Mouse (Mus musculus) thymus, postnatal 25 days (tissue): ENCODE results near the gene Ilf3.

ENCODE experiments used
- DNase-seq: peaks from one replicate; pipeline ENCODE4 v3.0.0; 2022

The Ilf3 gene

GRCm38 (mm10) chr9:21346627-21347365 lies 20.9 kb upstream of the Ilf3 start:
- DNase-seq = no peak

GRCm38 (mm10) chr9:21348152-21348551 lies 19.5 kb upstream of the Ilf3 start:
- DNase-seq = no peak

- DNase-seq = no peak
Measured at GRCm38 (mm10) chr9:21351178-21351577, 16.5 kb upstream of the Ilf3 start.

GRCm38 (mm10) chr9:21351702-21352377 lies 15.8 kb upstream of the Ilf3 start:
- no peak for DNase-seq

- DNase-seq = peak; percentile 34
Measured at GRCm38 (mm10) chr9:21352463-21353372, 15.0 kb upstream of the Ilf3 start.

GRCm38 (mm10) chr9:21353373-21353686 lies 14.3 kb upstream of the Ilf3 start:
- DNase-seq = no peak

GRCm38 (mm10) chr9:21354796-21355195 lies 12.9 kb upstream of the Ilf3 start:
- DNase-seq = no peak

GRCm38 (mm10) chr9:21356981-21357718 lies 10.5 kb upstream of the Ilf3 start:
- DNase-seq = peak; percentile 73

- peak; percentile 82 for DNase-seq
Measured at GRCm38 (mm10) chr9:21366541-21367220, 990 bp upstream of the Ilf3 start.

GRCm38 (mm10) chr9:21368131-21368584 lies 487 bp downstream of the Ilf3 start:
- DNase-seq = peak; percentile 82

GRCm38 (mm10) chr9:21369080-21369479 lies 1.4 kb downstream of the Ilf3 start:
- DNase-seq = no peak

GRCm38 (mm10) chr9:21370876-21371275 lies 3.2 kb downstream of the Ilf3 start:
- no peak for DNase-seq

- DNase-seq = no peak
Measured at GRCm38 (mm10) chr9:21372508-21372907, 4.8 kb downstream of the Ilf3 start.

GRCm38 (mm10) chr9:21379195-21379594 lies 11.5 kb downstream of the Ilf3 start:
- peak; percentile 38 for DNase-seq

GRCm38 (mm10) chr9:21380868-21381267 lies 13.2 kb downstream of the Ilf3 start:
- no peak for DNase-seq

GRCm38 (mm10) chr9:21383966-21384365 lies 16.3 kb downstream of the Ilf3 start:
- no peak for DNase-seq

GRCm38 (mm10) chr9:21392646-21393175 lies 25.0 kb downstream of the Ilf3 start:
- DNase-seq = no peak

- DNase-seq = no peak
Measured at GRCm38 (mm10) chr9:21395692-21396091, 28.0 kb downstream of the Ilf3 start.

GRCm38 (mm10) chr9:21397170-21397569 lies 29.5 kb downstream of the Ilf3 start:
- no peak for DNase-seq

GRCm38 (mm10) chr9:21401042-21401441 lies 33.4 kb downstream of the Ilf3 start:
- DNase-seq = no peak

- DNase-seq = no peak
Measured at GRCm38 (mm10) chr9:21402764-21403253, 35.1 kb downstream of the Ilf3 start.

- no peak for DNase-seq
Measured at GRCm38 (mm10) chr9:21403745-21404144, 36.1 kb downstream of the Ilf3 start.
